Mouse (Mus musculus) E14TG2a.4 (cell line): ENCODE measurements around the gene Evc2.

Source experiments
- CTCF ChIP-seq: conservative IDR thresholded peaks from 2 replicates; pipeline ENCODE4 v1.5.1; 2014; ENCODE audit warnings: low read length
- NANOG ChIP-seq: IDR thresholded peaks from 2 replicates; pipeline ENCODE4 v1.6.1; 2014; ENCODE audit warnings: borderline replicate concordance, low read length, mixed read lengths
- POU5F1 ChIP-seq: IDR thresholded peaks from 2 replicates; pipeline ENCODE4 v1.6.1; 2014; ENCODE audit warnings: low read length, borderline replicate concordance

DNA sequence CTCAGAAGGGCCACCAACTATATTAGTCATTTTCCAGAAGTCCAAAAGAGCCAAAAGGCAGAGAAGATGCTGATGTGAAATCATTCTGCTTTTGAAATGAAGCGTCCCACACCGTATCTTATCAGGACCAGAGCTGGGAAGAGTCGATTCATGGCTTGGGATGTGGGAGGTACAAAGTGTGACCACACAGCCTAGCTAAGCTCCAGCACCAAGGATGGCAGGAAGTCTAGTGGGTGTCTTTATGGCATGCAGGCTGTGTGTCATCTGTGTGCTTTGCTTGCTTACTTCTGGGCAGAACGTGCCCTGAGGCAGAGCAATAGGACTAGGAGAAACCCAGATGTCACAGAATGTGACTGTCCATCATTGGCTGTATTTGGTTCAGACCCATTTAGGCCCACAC lies 17.5 kb upstream of the Evc2 start:
- TF ChIP-seq CTCF = no peak
- no peak for TF ChIP-seq POU5F1
- TF ChIP-seq NANOG = no peak
